Mouse (Mus musculus) MEL (cell line): ENCODE measurements at regions not wholly inside any gene's neighbourhood (a gene's known extent, or its start where the extent isn't known, plus 50 kb on each side); places are given as distances from the start of the nearest gene placed in this dataset.

Source experiments
- BHLHE40 ChIP-seq: IDR thresholded peaks from 2 replicates; pipeline ENCODE4 v1.6.1; 2012; ENCODE audit warnings: low read depth, mild to moderate bottlenecking, inconsistent platforms, low read length, improper control_type of control experiment, borderline replicate concordance
- CHD2 ChIP-seq: IDR thresholded peaks from 2 replicates; pipeline ENCODE4 v1.6.1; 2011; ENCODE audit warnings: low read length, improper control_type of control experiment
- CTCF ChIP-seq, 3 experiments: IDR thresholded peaks in 2 of 3; conservative IDR thresholded peaks in 1 of 3; 2 replicates each; pipeline ENCODE4 v1.5.1; 2011 to 2012; ENCODE audit warnings: low read length in 3 of 3, low read depth in 2 of 3, mild to moderate bottlenecking in 2 of 3, improper control_type of control experiment in 1 of 3, inconsistent platforms in 1 of 3, mixed read lengths in 1 of 3, moderate library complexity in 1 of 3; ENCODE audit not compliant: control insufficient read depth in 1 of 3, insufficient read depth in 1 of 3, poor library complexity in 1 of 3, severe bottlenecking in 1 of 3
- EP300 ChIP-seq, 2 experiments: IDR thresholded peaks; 2 replicates each; pipeline ENCODE4 v1.6.1; 2011; ENCODE audit warnings: improper control_type of control experiment in 2 of 2, low read length in 2 of 2, low read depth in 1 of 2, mild to moderate bottlenecking in 1 of 2
- ETS1 ChIP-seq: IDR thresholded peaks from 2 replicates; pipeline ENCODE4 v1.6.1; 2012; ENCODE audit warnings: low read depth, mild to moderate bottlenecking, inconsistent platforms, low read length, improper control_type of control experiment, moderate library complexity
- HCFC1 ChIP-seq: IDR thresholded peaks from 2 replicates; pipeline ENCODE4 v1.6.1; 2012; ENCODE audit warnings: low read depth, mild to moderate bottlenecking, inconsistent platforms, low read length, improper control_type of control experiment, moderate library complexity
- POLR2A ChIP-seq, 2 experiments: IDR thresholded peaks; 2 replicates each; pipeline ENCODE4 v1.6.1; 2011 to 2012; ENCODE audit warnings: low read length in 2 of 2, mild to moderate bottlenecking in 2 of 2, control low read depth in 1 of 2, improper control_type of control experiment in 1 of 2, low read depth in 1 of 2, moderate library complexity in 1 of 2; ENCODE audit not compliant: control insufficient read depth in 1 of 2, insufficient read depth in 1 of 2, poor library complexity in 1 of 2
- RAD21 ChIP-seq: IDR thresholded peaks from 2 replicates; pipeline ENCODE4 v1.6.1; 2011; ENCODE audit warnings: mild to moderate bottlenecking, low read depth, low read length, improper control_type of control experiment
- TCF12 ChIP-seq: IDR thresholded peaks from 2 replicates; pipeline ENCODE4 v1.6.1; 2014; ENCODE audit warnings: low read depth, mild to moderate bottlenecking, inconsistent platforms, low read length, improper control_type of control experiment, moderate library complexity
- ZKSCAN1 ChIP-seq: IDR thresholded peaks from 2 replicates; pipeline ENCODE4 v1.6.1; 2012; ENCODE audit warnings: low read depth, mild to moderate bottlenecking, inconsistent platforms, low read length, improper control_type of control experiment, moderate library complexity

GRCm38 (mm10) chr6:143320426-143320825 lies 153.4 kb downstream of the Etnk1 start:
- no peak for TF ChIP-seq EP300 (IDR thresholded peaks at IDR 0.05; ENCODE audit: low read depth in 1 of 2, low read length in 2 of 2)
- TF ChIP-seq CHD2: no peak
- TF ChIP-seq BHLHE40: no peak
- TF ChIP-seq RAD21: peak; percentile 60
- TF ChIP-seq CTCF (IDR thresholded peaks at IDR 0.05 in 2 of 3, conservative IDR thresholded peaks at IDR 0.05 in 1 of 3; ENCODE audit: control insufficient read depth in 1 of 3, insufficient read depth in 1 of 3, low read depth in 2 of 3, low read length in 3 of 3, poor library complexity in 1 of 3, severe bottlenecking in 1 of 3): peak in 2 of 3 experiments; percentile 12 to 45; a peak in 2 of 6 replicates
- no peak for TF ChIP-seq TCF12
- TF ChIP-seq ZKSCAN1: no peak
- no peak for TF ChIP-seq HCFC1
- no peak for TF ChIP-seq POLR2A (IDR thresholded peaks at IDR 0.05; ENCODE audit: control insufficient read depth in 1 of 2, insufficient read depth in 1 of 2, low read depth in 1 of 2, low read length in 2 of 2, poor library complexity in 1 of 2)
- TF ChIP-seq ETS1: no peak
